Mouse (Mus musculus): Measurements from ENCODE around the gene Uncx. TPM values are rescaled to one million over a fixed set of nuclear protein-coding genes. Genes with fewer than 3 reads are reported as not detected.
A peak's percentile ranks its signal among the peaks of the same experiment; 100 is the strongest.

The Uncx gene
- polyA plus RNA-seq, 1 experiment from 2014 or later: 0.09 TPM

GRCm38 (mm10) chr5:139543650-139544270 lies 466 bp downstream of the Uncx start:
- Histone ChIP-seq H3K27me3 (replicated peaks) (peaks cover 85% of the 10 kb centered on the region), H3K4me1 (replicated peaks) (peaks cover 13% of the 10 kb centered on the region; the same call in 1 of the 2 replicates), H3K27ac (ENCODE audit: poor library complexity, severe bottlenecking) (no peak overlapping the region), H3K4me2 (peak overlapping the region; percentile 29; the same call in 1 of the 2 replicates), H3K36me3 (no peaks in the 10 kb centered on the region), H3K9me3 (replicated peaks) (no peaks in the 10 kb centered on the region), H3K4me3 (peak overlapping the region; percentile 19), H3K9ac (no peak overlapping the region)
- ATAC-seq (ENCODE audit: insufficient number of reproducible peaks, low FRiP score): no peak
- WGBS: under 1% methylated on average over 71 of the region's 71 CpGs

GRCm38 (mm10) chr5:139544271-139545135 lies 1.2 kb downstream of the Uncx start:
- Histone ChIP-seq H3K4me1 (replicated peaks) (peaks cover 13% of the 10 kb centered on the region; the same call in 1 of the 2 replicates), H3K4me3 (peak overlapping the region; percentile 19; the same call in 1 of the 2 replicates), H3K4me2 (no peak overlapping the region), H3K27ac (ENCODE audit: poor library complexity, severe bottlenecking) (no peak overlapping the region), H3K9me3 (replicated peaks) (no peaks in the 10 kb centered on the region), H3K27me3 (replicated peaks) (peaks cover 93% of the 10 kb centered on the region), H3K9ac (no peak overlapping the region), H3K36me3 (no peaks in the 10 kb centered on the region)
- no peak for ATAC-seq (ENCODE audit: insufficient number of reproducible peaks, low FRiP score)
- WGBS: 1% methylated on average over 54 of the region's 54 CpGs

GRCm38 (mm10) chr5:139545221-139545620 lies 1.9 kb downstream of the Uncx start:
- WGBS: 4% methylated on average over 7 of the region's 7 CpGs
- no peaks in the 10 kb centered on the region for H3K36me3 ChIP-seq
- H3K4me1 ChIP-seq (replicated peaks): peaks cover 12% of the 10 kb centered on the region; the same call in 1 of the 2 replicates
- no peak overlapping the region for H3K4me3 ChIP-seq
- ATAC-seq (ENCODE audit: insufficient number of reproducible peaks, low FRiP score): no peak
- no peak overlapping the region for H3K4me2 ChIP-seq
- H3K9me3 ChIP-seq (replicated peaks): no peaks in the 10 kb centered on the region
- peaks cover 97% of the 10 kb centered on the region for H3K27me3 ChIP-seq (replicated peaks)
- no peak overlapping the region for H3K27ac ChIP-seq (ENCODE audit: poor library complexity, severe bottlenecking)
- H3K9ac ChIP-seq: no peak overlapping the region

- H3K4me2 ChIP-seq: no peak overlapping the region
- peaks cover 97% of the 10 kb centered on the region for H3K27me3 ChIP-seq (replicated peaks)
- H3K36me3 ChIP-seq: no peaks in the 10 kb centered on the region
- H3K27ac ChIP-seq (ENCODE audit: poor library complexity, severe bottlenecking): no peak overlapping the region
- 2% methylated on average over 9 of the region's 9 CpGs for WGBS
- no peaks in the 10 kb centered on the region for H3K9me3 ChIP-seq (replicated peaks)
- peaks cover 8% of the 10 kb centered on the region; the same call in 1 of the 2 replicates for H3K4me1 ChIP-seq (replicated peaks)
- no peak overlapping the region for H3K4me3 ChIP-seq
- no peak for ATAC-seq (ENCODE audit: insufficient number of reproducible peaks, low FRiP score)
- no peak overlapping the region for H3K9ac ChIP-seq
These were observed 2.5 kb downstream of the Uncx start for GRCm38 (mm10) chr5:139545673-139546335.

GRCm38 (mm10) chr5:139546336-139546770 lies 3.1 kb downstream of the Uncx start:
- Histone ChIP-seq H3K4me1 (replicated peaks) (peaks cover 7% of the 10 kb centered on the region; the same call in 1 of the 2 replicates), H3K9me3 (replicated peaks) (no peaks in the 10 kb centered on the region), H3K4me2 (no peak overlapping the region), H3K4me3 (peak overlapping the region; percentile 9; the same call in 1 of the 2 replicates), H3K36me3 (no peaks in the 10 kb centered on the region), H3K27ac (ENCODE audit: poor library complexity, severe bottlenecking) (no peak overlapping the region), H3K27me3 (replicated peaks) (peaks cover 96% of the 10 kb centered on the region), H3K9ac (no peak overlapping the region)
- no peak for ATAC-seq (ENCODE audit: insufficient number of reproducible peaks, low FRiP score)
- WGBS: under 1% methylated on average over 26 of the region's 26 CpGs

GRCm38 (mm10) chr5:139546771-139547420 lies 3.6 kb downstream of the Uncx start:
- under 1% methylated on average over 63 of the region's 68 CpGs for WGBS
- H3K9me3 ChIP-seq (replicated peaks): no peaks in the 10 kb centered on the region
- H3K4me3 ChIP-seq: peak overlapping the region; percentile 9; the same call in 1 of the 2 replicates
- no peaks in the 10 kb centered on the region for H3K36me3 ChIP-seq
- no peak overlapping the region for H3K9ac ChIP-seq
- no peak overlapping the region for H3K27ac ChIP-seq (ENCODE audit: poor library complexity, severe bottlenecking)
- peaks cover 96% of the 10 kb centered on the region for H3K27me3 ChIP-seq (replicated peaks)
- H3K4me2 ChIP-seq: no peak overlapping the region; the same call in 1 of the 2 replicates
- ATAC-seq (ENCODE audit: insufficient number of reproducible peaks, low FRiP score): no peak; the same call in 1 of the 2 replicates
- peaks cover 7% of the 10 kb centered on the region; the same call in 1 of the 2 replicates for H3K4me1 ChIP-seq (replicated peaks)

GRCm38 (mm10) chr5:139547421-139547931 lies 4.2 kb downstream of the Uncx start:
- H3K4me2 ChIP-seq: no peak overlapping the region; the same call in 1 of the 2 replicates

GRCm38 (mm10) chr5:139553446-139554273 lies 10.4 kb downstream of the Uncx start:
- H3K27me3 ChIP-seq (replicated peaks): peaks cover 92% of the 10 kb centered on the region
- H3K4me1 ChIP-seq (replicated peaks): peaks cover 12% of the 10 kb centered on the region; the same call in 1 of the 2 replicates
- no peak overlapping the region for H3K4me3 ChIP-seq
- no peak for ATAC-seq (ENCODE audit: insufficient number of reproducible peaks, low FRiP score)
- H3K9ac ChIP-seq: no peak overlapping the region
- no peaks in the 10 kb centered on the region for H3K9me3 ChIP-seq (replicated peaks)
- no peak overlapping the region for H3K4me2 ChIP-seq
- 3% methylated on average over 29 of the region's 29 CpGs for WGBS
- no peaks in the 10 kb centered on the region for H3K36me3 ChIP-seq
- H3K27ac ChIP-seq (ENCODE audit: poor library complexity, severe bottlenecking): no peak overlapping the region

More at GRCm38 (mm10) chr5:139547421-139547931, 4.2 kb downstream of the Uncx start:
- Histone ChIP-seq H3K27ac (ENCODE audit: poor library complexity, severe bottlenecking) (no peak overlapping the region), H3K36me3 (no peaks in the 10 kb centered on the region), H3K4me3 (peak overlapping the region; percentile 9; the same call in 1 of the 2 replicates), H3K4me1 (replicated peaks) (peaks cover 7% of the 10 kb centered on the region; the same call in 1 of the 2 replicates), H3K27me3 (replicated peaks) (peaks cover 96% of the 10 kb centered on the region), H3K9me3 (replicated peaks) (no peaks in the 10 kb centered on the region), H3K9ac (no peak overlapping the region)
- no peak; the same call in 1 of the 2 replicates for ATAC-seq (ENCODE audit: insufficient number of reproducible peaks, low FRiP score)
- under 1% methylated on average over 47 of the region's 49 CpGs for whole genome bisulfite sequencing

- peaks cover 12% of the 10 kb centered on the region; the same call in 1 of the 2 replicates for H3K4me1 ChIP-seq (replicated peaks)
- peaks cover 92% of the 10 kb centered on the region for H3K27me3 ChIP-seq (replicated peaks)
- no peak overlapping the region for H3K4me3 ChIP-seq
- H3K9me3 ChIP-seq (replicated peaks): no peaks in the 10 kb centered on the region
- H3K36me3 ChIP-seq: no peaks in the 10 kb centered on the region
- no peak overlapping the region for H3K4me2 ChIP-seq
- H3K9ac ChIP-seq: no peak overlapping the region
- WGBS: 2% methylated on average over 28 of the region's 28 CpGs
- no peak for ATAC-seq (ENCODE audit: insufficient number of reproducible peaks, low FRiP score)
- H3K27ac ChIP-seq (ENCODE audit: poor library complexity, severe bottlenecking): no peak overlapping the region
These were observed 11.4 kb downstream of the Uncx start for GRCm38 (mm10) chr5:139554478-139555335.
